Mouse (Mus musculus) left cerebral cortex, postnatal 25 days (tissue): ENCODE data around the gene Rad50. TPM values are rescaled to one million over a fixed set of nuclear protein-coding genes. Genes with fewer than 3 reads are reported as not detected.

Experiments used
- DNase-seq, 2 experiments: peaks; one replicate each; pipeline ENCODE4 v3.0.0; 2022; ENCODE audit warnings: low spot score in 2 of 2, mixed read lengths in 1 of 2
- intact Hi-C: fragments of 180-260 bp; cut with DNase I; formaldehyde crosslinking; loops from one replicate; pipeline ENCODE4 v1.15.1; 2025
- total RNA-seq, 2 experiments: library from RNA; stranded (reverse); gene quantifications; 2 replicates each; pipeline ENCODE4 v1.2.3; 2021

Gene Rad50
- total RNA-seq, 2 experiments from 2014 or later: 9.2 to 9.6 TPM

DNA sequence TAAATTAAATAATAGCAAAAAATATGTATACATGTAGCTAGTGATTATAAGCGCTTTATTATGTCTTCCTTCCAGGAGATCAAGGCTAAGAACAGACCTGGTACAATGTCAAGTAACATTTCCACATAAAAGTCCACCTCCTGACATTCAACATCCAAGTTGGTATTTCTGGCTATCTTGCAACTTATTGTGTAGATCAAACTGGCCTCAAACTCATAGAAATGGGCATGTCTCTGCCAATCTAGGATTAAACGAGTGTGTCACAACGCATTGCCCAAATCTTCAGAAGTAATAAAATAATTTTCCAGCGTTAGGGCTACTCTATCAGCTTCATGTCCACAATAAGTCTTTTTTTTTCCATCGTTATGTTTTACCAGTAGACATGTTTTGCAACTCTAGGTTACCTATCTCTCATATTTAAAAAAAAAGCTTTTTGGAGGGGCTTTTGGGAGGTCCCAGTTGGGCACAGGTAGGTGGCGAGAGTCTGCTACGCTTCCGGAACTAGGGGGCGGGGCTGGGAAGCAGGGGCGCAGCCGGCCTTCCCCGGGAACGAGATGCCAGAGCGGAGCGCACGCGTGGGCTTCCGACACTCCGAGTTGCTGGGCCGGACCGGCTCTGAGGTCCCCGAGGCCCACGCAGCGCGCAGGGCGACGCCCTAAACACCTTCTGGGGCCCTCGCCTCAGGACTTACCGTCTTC lies 734 bp downstream of the Rad50 start:
- peak in 1 of 2 experiments; percentile 13 for DNase-seq
- intact Hi-C loops: no loop called here

GRCm38 (mm10) chr11:53699351-53699750 lies 7.8 kb downstream of the Rad50 start:
- DNase-seq: no peak
- intact Hi-C loops: no loop called here

DNA sequence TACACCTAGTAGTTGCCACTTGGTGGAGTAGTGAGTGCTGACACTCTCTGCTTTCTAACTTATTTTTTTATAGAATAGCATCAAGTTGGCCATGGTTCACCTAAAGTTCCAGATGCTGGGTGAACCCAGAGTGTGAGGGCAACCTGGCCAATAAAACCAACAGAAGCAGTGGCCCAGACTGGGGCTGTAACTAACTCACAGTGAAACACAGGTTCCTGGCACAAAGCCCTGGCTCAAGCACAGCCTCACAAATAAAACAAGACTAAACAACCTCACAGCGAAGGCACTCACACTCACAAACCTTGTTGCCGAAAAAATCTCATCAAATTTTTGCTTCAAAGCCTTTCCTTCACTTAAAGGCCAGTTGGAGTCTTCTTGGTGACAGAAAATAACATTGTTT lies 8.6 kb downstream of the Rad50 start:
- DNase-seq: no peak
- intact Hi-C loops: no loop called here

GRCm38 (mm10) chr11:53691979-53692378 lies 15.1 kb downstream of the Rad50 start:
- intact Hi-C loops: no loop called here
- peak in 1 of 2 experiments; percentile 9 for DNase-seq

DNA sequence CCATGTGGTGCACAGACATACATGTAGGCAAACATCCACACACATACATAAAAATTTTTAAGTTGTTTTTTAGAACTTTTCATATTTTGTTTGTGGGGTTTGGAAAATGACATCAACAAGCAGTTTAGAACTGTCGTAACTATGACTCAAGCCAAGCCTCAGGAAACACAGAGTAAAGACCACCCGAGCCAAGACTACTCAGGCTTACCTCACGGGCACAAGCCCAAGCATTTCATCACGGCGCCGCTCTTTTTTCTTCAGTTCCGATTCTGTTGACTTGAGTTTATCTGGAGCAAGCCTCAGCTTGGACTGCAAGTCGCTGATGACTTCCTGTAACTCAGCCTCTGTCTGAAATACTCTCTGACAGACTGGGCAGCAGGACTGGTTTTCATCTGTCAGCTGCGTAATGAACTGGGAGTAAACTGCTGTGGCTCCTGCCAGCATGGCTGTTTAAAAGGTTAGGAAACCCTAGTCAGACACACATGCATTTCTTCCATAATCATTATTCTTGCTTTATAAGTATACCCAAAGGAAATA lies 24.1 kb downstream of the Rad50 start:
- intact Hi-C loops: no loop called here
- DNase-seq: no peak

- no peak for DNase-seq
- intact Hi-C loops: no loop called here
Measured at GRCm38 (mm10) chr11:53682170-53682569, 24.9 kb downstream of the Rad50 start.

DNA sequence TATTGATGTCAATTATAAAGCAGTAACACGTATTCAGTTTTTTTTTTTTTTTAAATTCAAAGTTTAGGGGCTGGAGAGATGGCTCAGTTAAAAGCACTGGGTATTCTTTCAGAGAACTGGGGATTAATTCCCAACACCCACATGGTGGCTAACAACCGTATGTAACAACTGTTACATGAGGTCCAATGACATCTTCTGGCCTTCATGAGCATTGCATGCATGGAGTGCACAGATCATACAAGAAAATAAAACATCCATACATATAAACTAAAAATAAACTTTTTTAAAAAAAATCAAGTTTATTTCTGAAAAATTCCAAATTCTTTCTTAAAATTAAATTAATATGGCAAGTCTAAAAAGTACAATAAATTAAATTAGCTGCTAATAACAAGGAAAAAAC lies 25.4 kb downstream of the Rad50 start:
- intact Hi-C loops: no loop called here
- no peak for DNase-seq

GRCm38 (mm10) chr11:53680141-53680540 lies 27.0 kb downstream of the Rad50 start:
- DNase-seq: no peak
- intact Hi-C loops: no loop called here

GRCm38 (mm10) chr11:53671414-53671813 lies 35.7 kb downstream of the Rad50 start:
- no peak for DNase-seq
- intact Hi-C loops: no loop called here

DNA sequence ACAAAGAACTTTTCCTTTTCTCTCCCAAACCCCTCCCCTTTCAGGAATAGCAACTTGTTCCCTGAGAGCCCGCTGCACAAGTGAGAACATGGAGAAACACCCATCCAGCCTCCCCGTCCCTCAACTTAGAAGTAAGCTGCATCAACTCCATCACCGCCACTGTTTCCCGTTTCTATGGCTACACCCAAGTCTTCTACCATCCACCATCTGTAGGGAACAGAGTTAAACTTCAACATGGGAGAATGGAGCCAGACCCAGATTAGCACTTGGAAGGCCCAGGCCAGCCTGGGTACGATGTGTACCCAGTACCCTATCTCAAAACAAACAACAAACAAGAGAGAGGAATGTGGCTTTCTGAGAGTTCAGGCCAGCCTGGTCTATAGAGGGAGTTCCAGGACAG lies 43.0 kb downstream of the Rad50 start:
- peak in 1 of 2 experiments; percentile 25 for DNase-seq
- intact Hi-C loops: no loop called here

GRCm38 (mm10) chr11:53662794-53663674 lies 44.1 kb downstream of the Rad50 start:
- intact Hi-C loops: no loop called here
- peak; percentile 47 to 83 for DNase-seq

DNA sequence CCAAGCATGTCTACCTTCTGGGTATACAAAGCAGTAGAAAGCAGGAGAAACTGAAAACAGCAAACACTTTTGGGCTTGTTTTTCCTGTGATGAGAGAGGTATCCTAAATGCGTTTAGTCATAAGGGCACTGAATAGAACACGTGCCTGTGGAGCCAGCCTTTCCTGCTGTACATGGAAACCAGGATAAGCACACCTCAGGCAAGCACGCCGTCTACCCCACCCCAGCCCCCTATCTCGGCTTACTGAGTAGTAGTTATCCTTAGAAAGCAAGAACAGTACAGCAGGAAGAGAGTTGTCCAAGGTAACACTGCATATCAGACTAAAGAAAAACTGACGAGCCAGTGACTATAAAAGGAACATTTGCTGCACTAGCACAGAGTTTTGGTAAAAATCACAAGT lies 49.3 kb downstream of the Rad50 start:
- no peak for DNase-seq
- intact Hi-C loops: no loop called here

DNA sequence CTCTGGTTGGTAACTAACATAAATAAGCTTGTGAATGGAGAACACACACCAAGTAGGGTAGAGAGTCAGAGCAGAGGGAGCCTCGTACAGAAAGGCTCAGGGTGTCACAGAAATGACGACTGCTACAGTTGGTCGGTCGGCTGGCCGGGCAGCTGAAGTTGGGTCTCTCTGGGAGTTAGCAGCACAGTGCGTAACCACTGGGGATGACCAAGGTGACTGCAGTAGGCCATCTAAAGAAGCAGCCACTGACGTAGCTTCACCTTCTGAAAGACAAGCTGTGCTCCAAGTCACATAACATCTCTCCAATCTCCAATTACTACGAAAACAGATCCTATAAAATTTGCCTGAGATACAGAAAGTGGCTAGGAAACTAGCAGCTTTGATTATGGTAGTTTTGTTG lies 49.7 kb downstream of the Rad50 start:
- intact Hi-C loops: no loop called here
- no peak for DNase-seq

GRCm38 (mm10) chr11:53656558-53657202 lies 50.4 kb downstream of the Rad50 start:
- intact Hi-C loops: no loop called here
- DNase-seq: peak in 1 of 2 experiments; percentile 33

DNA sequence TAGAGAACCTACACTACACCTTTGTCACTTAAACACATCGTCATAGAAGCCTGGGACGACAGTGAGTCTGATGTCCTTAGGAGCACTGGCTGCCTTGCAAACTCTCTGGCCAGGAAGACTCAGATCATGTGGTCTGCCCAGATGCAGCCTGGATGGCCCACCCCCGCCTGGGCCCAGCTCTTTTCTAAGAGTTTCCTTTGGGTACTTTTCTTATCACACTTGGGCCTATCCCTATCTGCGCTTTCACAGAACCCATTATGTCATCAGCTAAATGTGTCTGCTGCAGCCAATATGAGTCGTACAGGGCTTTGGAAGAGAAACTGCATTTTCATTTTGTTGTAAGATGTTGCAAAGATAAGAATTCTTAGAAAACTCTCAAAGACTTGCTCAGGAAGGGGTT lies 52.1 kb downstream of the Rad50 start:
- intact Hi-C loops: no loop called here
- peak in 1 of 2 experiments; percentile 28 for DNase-seq

DNA sequence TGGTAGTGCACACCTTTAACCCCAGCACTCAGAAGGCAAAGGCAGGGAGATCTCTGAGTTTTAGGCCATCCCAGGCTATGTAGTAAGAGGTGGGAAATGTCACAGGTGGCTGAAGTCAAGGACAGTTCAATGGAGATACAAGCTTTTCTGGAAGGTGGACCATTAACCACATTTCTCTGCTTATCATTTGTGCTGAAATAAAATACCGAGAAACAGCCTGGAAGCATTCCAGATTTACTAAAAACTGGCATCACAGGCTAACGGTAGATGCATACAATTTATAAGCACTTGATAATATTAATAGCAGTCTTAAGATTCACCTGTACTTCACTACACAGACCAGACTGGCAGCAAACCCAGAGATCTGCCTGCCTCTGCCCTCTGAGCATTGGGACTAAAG lies 54.7 kb downstream of the Rad50 start:
- no peak for DNase-seq
- intact Hi-C loops: no loop called here

GRCm38 (mm10) chr11:53651441-53651840 lies 55.7 kb downstream of the Rad50 start:
- no peak for DNase-seq
- intact Hi-C loops: no loop called here

- no peak for DNase-seq
- intact Hi-C loops: no loop called here
Measured at GRCm38 (mm10) chr11:53644017-53644416, 63.1 kb downstream of the Rad50 start.

DNA sequence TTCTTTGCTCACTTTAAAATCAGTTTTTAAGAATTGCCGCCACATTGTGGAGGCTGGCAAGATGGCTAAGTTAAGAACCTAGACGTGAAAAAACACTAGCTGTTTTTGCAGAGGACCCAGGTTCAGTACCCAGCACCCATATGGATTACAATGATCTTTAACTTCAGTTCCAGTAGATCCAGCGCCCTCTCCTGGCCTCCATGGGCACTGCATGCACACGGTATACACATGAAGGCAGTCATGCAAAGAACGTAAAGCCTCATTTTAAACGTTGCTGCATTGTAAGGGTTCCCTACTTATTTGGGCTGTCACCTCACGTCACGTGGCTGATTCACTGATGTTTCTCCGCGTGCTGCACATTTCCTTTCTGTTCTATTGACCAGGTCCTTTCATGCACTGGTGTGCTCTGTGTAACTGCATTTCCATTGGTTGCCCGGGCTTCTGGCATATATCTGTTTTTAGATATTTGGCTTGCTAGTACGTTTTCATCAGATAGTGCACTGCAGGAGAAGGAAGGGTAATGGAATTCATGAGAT lies 64.3 kb downstream of the Rad50 start:
- intact Hi-C loops: no loop called here
- DNase-seq: no peak

DNA sequence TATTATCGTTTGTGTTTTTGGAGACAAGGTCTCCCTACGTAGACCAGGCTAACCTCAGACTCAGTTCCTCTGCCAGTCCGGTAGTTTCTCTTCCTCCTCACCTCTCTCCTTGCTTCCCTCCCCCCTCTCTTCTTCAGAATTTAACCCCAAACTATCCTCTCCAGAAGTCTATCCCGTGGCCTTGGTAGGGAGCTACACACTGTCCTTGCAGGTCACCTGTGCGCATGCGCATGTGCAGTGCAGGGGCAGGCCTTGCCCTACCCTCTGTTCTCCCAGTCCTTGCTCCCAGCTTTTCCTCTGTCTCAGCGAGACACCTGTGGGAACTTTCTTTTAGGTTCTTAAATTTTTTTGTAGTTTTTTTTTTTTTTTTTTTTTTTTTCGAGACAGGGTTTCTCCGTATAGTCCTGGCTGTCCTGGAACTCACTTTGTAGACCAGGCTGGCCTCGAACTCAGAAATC lies 69.3 kb downstream of the Rad50 start:
- intact Hi-C loops: no loop called here
- DNase-seq: no peak
